Mouse (Mus musculus): ENCODE results near the gene Trp53rka.

DNA sequence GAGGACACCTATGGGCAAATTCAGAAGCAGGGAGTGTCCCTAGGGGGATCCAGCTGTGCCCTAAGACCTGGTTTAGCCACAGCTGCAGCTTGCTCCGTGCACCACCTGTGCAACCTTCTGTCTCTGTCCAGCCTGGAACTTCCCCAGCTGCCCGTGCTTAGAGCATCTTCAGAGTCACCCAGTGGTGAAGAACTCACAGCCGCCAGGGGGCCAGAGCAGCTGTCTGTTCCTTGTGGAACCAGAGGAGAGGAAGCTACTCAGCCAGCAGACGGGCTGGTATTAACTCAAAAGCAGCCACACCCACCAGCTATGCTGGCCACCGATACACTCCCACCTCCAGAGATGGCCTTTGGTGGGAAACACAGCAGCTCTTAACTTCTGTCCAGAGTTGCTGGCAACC, 23.0 kb downstream of the Trp53rka start:
- TF ChIP-seq CTCF (conservative IDR thresholded peaks at IDR 0.05; ENCODE audit: low read length) (no peak), POU5F1 (IDR thresholded peaks at IDR 0.05; ENCODE audit: borderline replicate concordance, low read length) (no peak)

Data from E14TG2a.4 (cell line).